Mouse (Mus musculus): ENCODE measurements around the gene Srrd. TPM values are rescaled to one million over a fixed set of nuclear protein-coding genes. Genes with fewer than 3 reads are reported as not detected.

The Srrd gene
- total RNA-seq, 4 experiments from 2014 or later, result 26.1 to 30.5 (median 28.1) TPM

DNA sequence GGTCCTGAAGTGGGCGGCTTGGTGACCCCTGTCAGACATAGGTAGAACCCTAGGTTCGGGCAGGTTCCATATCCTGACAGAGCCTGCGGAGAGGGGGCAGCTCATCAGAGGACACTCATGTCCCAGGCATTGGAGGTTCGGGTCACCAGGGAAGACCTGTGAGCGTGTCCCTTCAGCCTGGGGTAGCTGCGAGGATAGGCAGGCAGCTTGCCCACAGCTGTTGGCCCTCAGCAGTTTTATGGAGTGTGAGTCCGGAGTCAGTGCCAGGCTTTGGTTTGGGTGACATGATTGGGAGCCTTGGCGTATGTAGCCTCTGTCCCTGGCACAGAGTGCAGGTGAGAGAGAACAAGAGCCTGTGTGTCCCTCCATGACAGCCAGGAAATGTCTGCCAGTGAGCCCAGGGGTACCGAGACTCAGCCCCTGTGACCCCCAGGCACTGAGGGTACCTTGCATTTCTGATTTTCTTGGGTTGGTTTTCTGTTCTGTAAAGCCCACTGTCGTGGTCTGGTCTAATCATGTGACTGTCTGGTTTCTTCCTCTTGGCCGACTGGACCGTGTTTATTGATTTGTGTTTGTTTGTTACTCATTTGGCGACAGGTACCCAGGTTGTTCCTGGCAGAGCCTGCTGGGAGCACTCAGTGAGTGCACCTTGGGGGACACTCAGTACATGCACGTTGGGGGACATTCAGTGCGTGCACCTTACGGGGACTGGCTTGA is 52.9 kb downstream of the Srrd start:
- DNase-seq (ENCODE audit: low spot score in 2 of 2), result no peak

GRCm38 (mm10) chr5:112289236-112289635 is 53.6 kb downstream of the Srrd start:
- DNase-seq (ENCODE audit: low spot score in 2 of 2), result no peak

DNA sequence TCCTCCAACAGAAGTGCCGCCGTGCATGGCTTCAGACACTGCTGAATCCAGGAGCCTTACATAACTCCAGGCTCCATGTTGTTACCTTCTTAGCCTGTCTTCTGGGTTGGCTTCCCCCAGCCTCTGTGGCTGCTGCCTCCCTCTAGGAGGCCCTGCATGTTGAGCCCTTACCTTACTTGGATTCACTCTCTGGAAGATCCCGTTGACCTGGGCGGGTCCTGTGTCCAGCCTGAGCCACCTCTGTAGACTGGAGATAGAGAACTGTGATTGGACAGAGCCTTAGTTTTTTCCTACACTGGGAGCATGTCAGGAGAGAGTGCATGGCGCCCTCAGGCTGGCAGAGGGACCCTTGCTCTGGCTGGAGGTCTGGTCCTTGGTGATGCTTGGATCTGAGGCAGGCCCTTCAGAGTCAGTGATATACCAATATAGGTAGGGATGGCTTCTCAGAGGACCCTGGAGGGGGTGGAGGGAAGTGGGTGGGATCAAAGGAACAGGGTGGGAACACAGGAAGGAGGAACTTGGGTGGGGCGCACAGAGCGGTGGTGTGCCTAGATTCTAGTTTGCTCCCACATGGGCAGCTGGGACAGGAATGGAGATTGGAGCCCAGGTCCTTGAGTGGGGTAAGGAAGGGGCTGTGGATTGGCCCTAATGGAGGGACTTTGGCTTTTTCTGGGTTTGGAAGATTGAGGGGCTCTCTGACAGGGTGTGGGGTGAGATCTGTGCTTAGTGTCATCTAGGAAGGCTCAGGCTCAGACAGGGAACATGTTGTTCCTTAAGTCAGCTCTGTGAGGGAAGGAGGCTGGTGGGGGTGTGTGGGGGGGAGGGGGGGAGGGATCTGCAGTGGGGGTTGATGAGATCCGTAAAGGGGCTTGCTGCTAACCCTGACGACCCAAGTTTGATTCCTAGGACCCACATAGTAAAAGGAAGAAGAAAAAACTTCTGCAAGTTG is 54.4 kb downstream of the Srrd start:
- DNase-seq (ENCODE audit: low spot score in 2 of 2), result no peak

DNA sequence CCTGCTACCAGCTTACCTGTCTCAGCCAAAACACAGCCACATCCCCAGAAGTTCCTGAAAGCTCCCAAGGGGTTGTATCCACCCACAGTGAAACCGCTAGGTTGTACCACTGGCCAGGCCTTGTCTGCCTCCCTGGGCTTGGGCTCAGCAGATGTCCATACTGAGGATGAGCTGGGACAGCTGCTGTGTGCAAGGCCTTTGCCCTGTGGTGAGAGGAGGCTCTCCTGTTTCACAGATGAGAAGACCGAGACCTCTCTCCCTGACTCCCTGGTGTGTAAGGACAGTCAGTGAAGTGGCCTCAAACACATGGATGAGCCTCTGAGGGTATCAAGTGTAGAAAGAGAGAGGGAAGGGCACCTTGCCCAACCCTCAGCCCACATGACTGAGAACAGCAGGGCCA is 55.2 kb downstream of the Srrd start:
- no peak for DNase-seq (ENCODE audit: low spot score in 2 of 2)

Other genes with a start within 250 kb of the Srrd start
- gene Cryba4, start 90.5 kb downstream of the Srrd start, total RNA-seq (2022), result 1 to 10 TPM; 1.1 to 1.7 (median 1.3) TPM
- gene Crybb1, start 87.2 kb downstream of the Srrd start, total RNA-seq (2022), result 1 to 10 TPM; 3.5 to 6.2 (median 4.4) TPM
- gene Tpst2, start 66.3 kb downstream of the Srrd start, total RNA-seq (2022), result 10 to 100 TPM; 33.0 to 49.0 (median 39.5) TPM
- 10 to 100 TPM; 40.5 to 43.7 (median 42.7) TPM for gene Tfip11, start 16.7 kb downstream of the Srrd start, total RNA-seq (2022)
- gene Hps4, start within 50 bp of the Srrd start, total RNA-seq (2022), result 10 to 100 TPM; 37.3 to 45.1 (median 39.2) TPM
- gene Gm6583, start 13.0 kb upstream of the Srrd start, total RNA-seq (2022), result not detected
- gene Asphd2, start 51.8 kb upstream of the Srrd start, total RNA-seq (2022), result 100 to 1,000 TPM; 181 to 186 (median 183) TPM
- not detected for gene Gm6588, start 106.4 kb upstream of the Srrd start, total RNA-seq (2022)
- gene Sez6l, start 234.1 kb upstream of the Srrd start, total RNA-seq (2022), result 100 to 1,000 TPM; 193 to 229 (median 215) TPM